Mouse (Mus musculus): ENCODE data around the gene Ptk6.
A peak's percentile ranks its signal among the peaks of the same experiment; 100 is the strongest.

Ptk6 gene

DNA sequence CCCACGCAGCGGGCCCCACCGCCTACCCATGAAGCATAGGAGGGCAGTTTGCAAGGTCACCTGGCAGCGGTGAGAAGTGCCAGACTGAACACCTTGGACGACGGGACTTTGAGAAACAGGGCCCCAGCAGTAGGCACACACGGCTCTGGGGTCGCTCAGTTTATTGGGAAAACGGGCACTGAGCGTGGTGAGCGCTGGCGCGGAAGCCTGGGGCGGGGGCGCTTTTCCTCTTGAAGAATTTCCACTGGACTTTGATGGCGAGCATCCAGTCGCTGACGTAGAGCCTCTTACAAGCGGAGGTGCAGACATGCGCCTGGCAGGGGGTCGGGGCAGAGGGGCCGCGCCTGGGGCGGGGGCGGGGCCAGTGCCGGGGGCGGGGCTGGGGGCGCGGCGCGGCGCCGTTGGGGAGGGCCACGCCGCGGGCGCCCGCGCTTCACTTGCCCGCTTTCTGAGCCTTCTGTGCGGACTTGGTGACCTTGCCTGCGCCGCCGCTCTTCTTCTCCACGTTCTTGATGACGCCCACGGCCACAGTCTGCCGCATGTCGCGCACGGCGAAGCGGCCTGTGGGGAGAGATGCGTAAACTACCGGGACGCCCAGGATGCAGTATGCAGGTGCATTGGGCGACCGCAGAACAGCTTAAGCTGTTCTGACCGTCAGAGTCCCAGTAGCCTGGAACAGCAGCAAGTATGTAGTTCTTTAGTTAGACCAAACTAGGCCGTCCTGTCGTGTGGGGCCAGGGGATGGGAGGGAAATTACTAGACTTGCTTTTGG, 54.9 kb downstream of the Ptk6 start:
- H3K9me3 ChIP-seq (ENCODE audit: low read length): no peaks in the 10 kb centered on the region
- H3K4me1 ChIP-seq (replicated peaks; ENCODE audit: low read depth, low read length): peaks cover 31% of the 10 kb centered on the region
- peaks cover 94% of the 10 kb centered on the region for H3K27me3 ChIP-seq (ENCODE audit: insufficient read depth, low read length)
- TF ChIP-seq CTCF (conservative IDR thresholded peaks at IDR 0.05; ENCODE audit: low read length): no peak
- H3K4me3 ChIP-seq (replicated peaks; ENCODE audit: low read length): peak overlapping the region; percentile 81
- H3K36me3 ChIP-seq (ENCODE audit: insufficient read depth, low read length): no peaks in the 10 kb centered on the region

DNA sequence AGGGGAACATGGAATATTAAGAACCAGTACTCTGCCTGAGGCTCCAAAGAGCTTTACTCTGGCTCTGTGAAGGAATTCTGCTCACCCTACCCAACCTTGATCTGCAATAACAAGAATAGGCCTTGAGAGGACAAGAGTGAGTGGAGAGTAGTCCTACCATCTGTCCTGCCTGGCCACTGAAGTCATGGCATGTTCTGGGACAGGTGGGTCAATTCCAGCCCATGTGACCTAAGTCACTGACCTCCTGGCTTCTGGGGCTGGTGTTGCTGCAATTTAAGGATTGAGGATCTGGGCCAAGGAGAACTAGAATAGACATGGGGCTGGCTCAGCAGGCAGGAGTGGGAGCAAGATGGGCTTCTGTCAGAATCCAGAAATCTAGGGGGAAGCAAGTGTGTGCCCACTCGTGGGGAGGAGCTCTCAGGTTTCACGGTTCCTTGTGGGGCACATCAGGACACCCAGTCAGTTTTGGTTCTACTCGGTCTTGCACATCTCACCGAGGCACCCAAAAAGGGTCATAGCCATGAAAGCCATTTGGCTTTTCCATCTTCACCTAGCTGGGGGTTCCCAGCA, 55.5 kb downstream of the Ptk6 start:
- H3K4me3 ChIP-seq (replicated peaks; ENCODE audit: low read length): peak overlapping the region; percentile 72
- peaks cover 95% of the 10 kb centered on the region for H3K27me3 ChIP-seq (ENCODE audit: insufficient read depth, low read length)
- no peaks in the 10 kb centered on the region for H3K36me3 ChIP-seq (ENCODE audit: insufficient read depth, low read length)
- TF ChIP-seq NANOG (IDR thresholded peaks at IDR 0.05; ENCODE audit: borderline replicate concordance, low read length) (no peak), CTCF (conservative IDR thresholded peaks at IDR 0.05; ENCODE audit: low read length) (no peak), POU5F1 (IDR thresholded peaks at IDR 0.05; ENCODE audit: borderline replicate concordance, low read length) (no peak)
- no peaks in the 10 kb centered on the region for H3K9me3 ChIP-seq (ENCODE audit: low read length)
- peaks cover 31% of the 10 kb centered on the region for H3K4me1 ChIP-seq (replicated peaks; ENCODE audit: low read depth, low read length)

DNA sequence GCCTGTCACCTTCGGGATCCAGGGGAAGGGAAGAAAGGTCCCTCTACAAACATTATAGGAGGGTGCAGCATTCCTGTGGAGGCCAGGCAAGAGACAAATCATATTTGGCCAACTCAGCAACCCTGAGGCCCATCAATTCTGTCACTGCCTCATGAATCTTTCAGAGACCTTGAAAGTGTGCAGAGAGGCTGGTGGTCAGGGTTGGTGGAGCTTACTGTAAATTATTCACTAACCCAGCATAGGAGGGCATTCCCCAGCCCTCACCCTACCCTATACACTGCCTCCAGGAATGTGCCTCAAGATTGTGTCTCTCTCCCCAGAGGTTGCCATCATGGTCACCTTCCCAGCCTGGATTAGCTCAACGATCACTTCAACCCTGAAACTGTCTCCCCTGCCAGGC, 57.9 kb downstream of the Ptk6 start:
- H3K27me3 ChIP-seq (ENCODE audit: insufficient read depth, low read length): peaks cover 94% of the 10 kb centered on the region
- H3K9me3 ChIP-seq (ENCODE audit: low read length): no peaks in the 10 kb centered on the region
- peaks cover 16% of the 10 kb centered on the region for H3K4me1 ChIP-seq (replicated peaks; ENCODE audit: low read depth, low read length)
- TF ChIP-seq POU5F1 (IDR thresholded peaks at IDR 0.05; ENCODE audit: borderline replicate concordance, low read length) (no peak), NANOG (IDR thresholded peaks at IDR 0.05; ENCODE audit: borderline replicate concordance, low read length) (no peak), CTCF (conservative IDR thresholded peaks at IDR 0.05; ENCODE audit: low read length) (no peak)
- H3K36me3 ChIP-seq (ENCODE audit: insufficient read depth, low read length): no peaks in the 10 kb centered on the region
- no peak overlapping the region for H3K4me3 ChIP-seq (replicated peaks; ENCODE audit: low read length)

Data from E14TG2a.4 (cell line).